Mouse (Mus musculus) liver, adult 2 months (tissue): ENCODE measurements around the gene Qser1. TPM values are rescaled to one million over a fixed set of nuclear protein-coding genes. Genes with fewer than 3 reads are reported as not detected.
"Not testable (repeated sequence)": the region's sequence is repeated elsewhere in the genome, so short reads cannot be mapped to it uniquely, and the experiment has no call there.

Experiments used
- DNase-seq: peaks from one replicate; pipeline ENCODE4 v3.0.0-alpha.2; 2011; ENCODE audit warnings: low read depth, low spot score; ENCODE audit errors: extremely low read depth
- H3K27ac ChIP-seq: fragments of 200-500 bp; replicated peaks from 2 replicates; pipeline ENCODE4 v1.5.1; 2012; ENCODE audit warnings: low read depth, mild to moderate bottlenecking, control low read depth, inconsistent platforms, low read length; ENCODE audit not compliant: insufficient read depth
- H3K27me3 ChIP-seq: fragments of 200-500 bp; 2 replicates; pipeline ENCODE4 v1.6.1; 2012; ENCODE audit warnings: mild to moderate bottlenecking, moderate library complexity, low read length, inconsistent platforms; ENCODE audit not compliant: control insufficient read depth, insufficient read depth
- H3K36me3 ChIP-seq: fragments of 200-500 bp; 2 replicates; pipeline ENCODE4 v1.6.1; 2012; ENCODE audit warnings: low read length, inconsistent platforms; ENCODE audit not compliant: control insufficient read depth, insufficient read depth
- H3K4me1 ChIP-seq: fragments of 200-500 bp; 2 replicates; pipeline ENCODE4 v1.6.1; 2011; ENCODE audit warnings: low read length; ENCODE audit not compliant: control insufficient read depth, insufficient read depth
- H3K4me3 ChIP-seq: fragments of 200-500 bp; 2 replicates; pipeline ENCODE4 v1.5.1; 2011; ENCODE audit warnings: low read depth, mild to moderate bottlenecking, control low read depth, low read length, moderate library complexity; ENCODE audit not compliant: insufficient read depth
- H3K79me2 ChIP-seq: fragments of 200-500 bp; 2 replicates; pipeline ENCODE4 v1.6.1; 2012; ENCODE audit warnings: inconsistent platforms, mild to moderate bottlenecking, low read length, moderate library complexity; ENCODE audit not compliant: control insufficient read depth, insufficient read depth
- H3K9ac ChIP-seq: fragments of 200-500 bp; 2 replicates; pipeline ENCODE4 v1.6.1; 2012; ENCODE audit warnings: low read depth, mild to moderate bottlenecking, control low read depth, inconsistent platforms, low read length
- CTCF ChIP-seq: fragments of 200-500 bp; IDR thresholded peaks from 2 replicates; pipeline ENCODE4 v1.5.1; 2011; ENCODE audit warnings: low read depth, low read length, control low read depth
- POLR2A ChIP-seq: fragments of 200-500 bp; IDR thresholded peaks from 2 replicates; pipeline ENCODE4 v1.6.1; 2011; ENCODE audit warnings: low read length, control low read depth; ENCODE audit not compliant: insufficient read depth; ENCODE audit errors: extremely low read depth
- WGBS: fragments of 180-500 bp; shearing (Covaris S2); methylation state at CpG from one replicate; pipeline ENCODE4 v1.1.7; 2018; 5-methylcytosine and 5-hydroxymethylcytosine counted together
- polyA plus RNA-seq: library from polyadenylated mRNA; depleted of rRNA; stranded (reverse); fragments of >200 nt; gene quantifications from 2 replicates; pipeline ENCODE4 v1.2.3, GENCODE M21; 2012; rRNA removed
- total RNA-seq: library from RNA; depleted of rRNA; stranded (reverse); fragments of >200 nt; gene quantifications from 2 replicates; pipeline ENCODE4 v1.2.3, GENCODE M21; 2014; rRNA removed

Qser1 gene
- total RNA-seq (6.0 and 7.3 TPM in 2 replicates), polyA plus RNA-seq (2.0 and 2.2 TPM in 2 replicates)

DNA sequence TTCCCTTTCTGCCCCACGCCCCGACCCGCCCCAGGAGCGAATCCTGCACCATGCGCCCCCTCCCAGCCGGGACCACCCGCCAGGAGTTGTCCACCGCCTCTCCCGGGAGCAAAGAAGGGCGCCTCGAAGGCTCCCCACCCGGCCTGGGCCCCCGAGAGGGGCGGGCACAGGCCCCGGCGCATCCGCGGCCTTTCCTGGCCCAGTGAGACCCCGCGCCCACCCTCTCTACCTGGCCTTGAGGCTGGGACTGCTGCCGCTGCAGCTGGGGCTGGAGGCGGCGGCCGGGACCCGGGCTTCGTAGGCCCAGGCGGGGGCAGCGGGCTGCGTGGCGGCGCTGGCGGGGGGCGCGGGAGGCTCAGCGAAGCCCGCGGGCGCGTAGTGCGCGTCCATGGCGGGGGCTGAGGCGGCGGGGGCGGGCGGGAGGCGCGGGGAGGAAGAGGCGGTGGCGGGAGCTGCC is at the start of gene Qser1:
Qser1 (minus strand) TSS at position 390 of the 457 bp plus-strand sequence.
- peak within 1 kb of the TSS; percentile 59 for H3K27ac ChIP-seq
- H3K27me3 ChIP-seq, result no peaks in the 10 kb centered on the region
- no peak for TF ChIP-seq CTCF
- WGBS, result 1% methylated on average over 35 of the region's 50 CpGs
- no peak for DNase-seq
- peak within 1 kb of the TSS; percentile 96 for H3K9ac ChIP-seq
- no peaks in the 10 kb centered on the region for H3K36me3 ChIP-seq
- peaks cover 3% of the 10 kb centered on the region; the same call in 1 of the 2 replicates for H3K79me2 ChIP-seq
- H3K4me1 ChIP-seq, result peaks cover 8% of the 10 kb centered on the region; the same call in 1 of the 2 replicates
- peak within 1 kb of the TSS; percentile 79 for H3K4me3 ChIP-seq

DNA sequence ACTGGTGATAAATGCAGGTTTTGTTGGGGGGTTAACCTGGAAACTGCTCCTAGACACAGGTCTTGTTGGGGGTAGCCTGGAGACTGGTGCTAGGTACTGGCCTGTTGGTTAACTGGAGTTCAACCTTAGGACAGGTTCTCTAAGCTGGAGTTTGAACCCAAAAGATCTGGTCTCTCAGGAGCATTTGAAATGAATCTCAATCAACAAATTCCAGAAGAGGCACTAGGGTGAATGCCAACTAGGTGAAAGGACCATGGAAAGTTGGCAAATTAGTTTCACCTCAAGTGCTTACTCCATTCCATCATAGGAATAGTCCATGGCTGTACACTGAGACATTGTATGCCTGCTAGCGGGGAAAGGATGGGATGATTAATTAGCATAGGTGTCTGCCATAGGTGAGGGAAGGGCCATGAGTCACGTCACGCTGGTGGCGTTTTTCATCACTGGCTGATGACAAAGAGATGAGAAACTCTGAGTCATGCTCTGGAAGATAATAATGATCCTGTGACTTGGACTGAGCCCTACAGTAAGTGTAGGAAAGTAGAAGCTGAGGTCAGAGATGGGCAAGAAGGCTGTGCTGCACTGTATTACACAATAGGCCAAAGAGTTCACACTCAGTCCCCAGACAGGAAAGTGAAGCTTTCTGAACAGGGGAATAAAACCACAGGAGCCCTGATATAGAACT is 47.8 kb upstream of the Qser1 start:
- H3K9ac ChIP-seq, result no peak overlapping the region
- WGBS, result 31% methylated on average over 4 of the region's 4 CpGs
- DNase-seq, result peak; percentile 92
- H3K27me3 ChIP-seq, result no peaks in the 10 kb centered on the region
- H3K4me1 ChIP-seq, result peaks cover 7% of the 10 kb centered on the region; the same call in 1 of the 2 replicates
- TF ChIP-seq POLR2A, result no peak
- no peak for TF ChIP-seq CTCF
- H3K4me3 ChIP-seq, result no peak overlapping the region
- H3K79me2 ChIP-seq, result no peaks in the 10 kb centered on the region
- no peaks in the 10 kb centered on the region for H3K36me3 ChIP-seq
- peak overlapping the region; percentile 75 for H3K27ac ChIP-seq

DNA sequence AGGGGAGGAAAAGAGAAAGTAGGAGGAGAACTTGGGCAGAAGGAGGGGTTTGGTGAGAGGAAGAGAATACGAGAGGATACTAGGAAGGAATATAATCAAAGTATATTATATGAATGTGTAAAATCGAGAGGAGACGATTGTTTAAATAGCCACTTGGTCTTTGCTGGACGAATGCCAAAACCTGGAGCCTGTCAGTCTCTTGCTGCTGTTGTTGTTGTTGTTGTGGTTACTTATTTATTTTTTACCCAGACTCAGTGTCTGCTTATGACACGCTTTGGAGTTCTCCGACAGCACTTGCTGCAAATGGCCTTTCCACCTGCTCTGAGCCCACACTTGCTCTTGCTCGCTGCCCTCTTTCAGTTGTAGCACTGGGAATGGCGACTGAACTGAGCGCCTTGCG is 43.9 kb upstream of the Qser1 start:
- no peak for DNase-seq
- H3K27ac ChIP-seq, result no peak overlapping the region
- peaks cover 7% of the 10 kb centered on the region; the same call in 1 of the 2 replicates for H3K4me1 ChIP-seq
- 82% methylated on average over 10 of the region's 10 CpGs for WGBS
- no peak overlapping the region for H3K9ac ChIP-seq
- no peak overlapping the region for H3K4me3 ChIP-seq
- no peaks in the 10 kb centered on the region for H3K79me2 ChIP-seq
- TF ChIP-seq POLR2A, result no peak
- no peaks in the 10 kb centered on the region for H3K36me3 ChIP-seq
- H3K27me3 ChIP-seq, result no peaks in the 10 kb centered on the region

DNA sequence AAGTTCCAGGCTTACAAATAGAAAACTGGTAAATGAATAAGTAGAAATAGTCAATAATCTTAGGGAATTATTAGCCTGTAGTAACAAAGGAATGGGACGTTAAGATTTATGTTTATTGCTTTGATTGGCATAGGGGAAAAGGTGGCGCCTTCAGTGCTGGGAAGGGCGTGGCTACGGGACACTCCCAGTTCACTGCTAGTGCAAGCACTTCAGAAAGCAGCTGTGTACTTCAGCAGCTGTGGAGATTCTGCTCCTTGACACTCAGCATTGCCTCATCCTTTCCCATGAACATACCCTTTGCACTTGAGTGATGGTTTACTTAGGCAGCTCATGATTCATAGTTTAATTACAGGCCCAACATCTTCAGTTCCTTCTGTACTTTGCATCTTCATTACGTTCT is 42.5 kb upstream of the Qser1 start:
- 78% methylated on average over 5 of the region's 5 CpGs for WGBS

DNA sequence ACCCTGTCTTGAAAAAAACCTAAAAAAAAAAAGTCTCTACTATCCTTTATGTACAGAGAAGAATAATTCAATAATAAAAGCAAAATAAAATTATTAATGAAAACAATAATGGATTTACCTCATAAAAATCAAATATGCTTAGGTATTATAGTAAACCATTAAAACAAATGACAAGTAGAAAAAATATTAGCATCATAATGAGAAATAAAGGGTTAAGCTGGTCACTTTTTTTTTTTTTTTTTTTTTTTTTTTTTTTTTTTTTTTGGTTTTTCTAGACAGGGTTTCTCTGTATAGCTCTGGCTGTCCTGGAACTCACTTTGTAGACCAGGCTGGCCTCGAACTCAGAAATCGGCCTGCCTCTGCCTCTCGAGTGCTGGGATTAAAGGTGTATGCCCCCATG is 41.5 kb upstream of the Qser1 start:
- H3K27ac ChIP-seq, DNase-seq, H3K4me3 ChIP-seq, H3K36me3 ChIP-seq, H3K4me1 ChIP-seq, H3K9ac ChIP-seq, H3K27me3 ChIP-seq, H3K79me2 ChIP-seq: not testable (repeated sequence)
- 92% methylated on average over 3 of the region's 3 CpGs for WGBS

More for the DNA sequence above, 42.5 kb upstream of the Qser1 start:
- H3K4me3 ChIP-seq, result no peak overlapping the region
- no peak for TF ChIP-seq CTCF
- no peak for TF ChIP-seq POLR2A
- no peaks in the 10 kb centered on the region for H3K36me3 ChIP-seq
- DNase-seq, result no peak
- H3K9ac ChIP-seq, result no peak overlapping the region
- H3K27me3 ChIP-seq, result no peaks in the 10 kb centered on the region
- H3K79me2 ChIP-seq, result no peaks in the 10 kb centered on the region
- no peak overlapping the region for H3K27ac ChIP-seq
- H3K4me1 ChIP-seq, result peaks cover 5% of the 10 kb centered on the region; the same call in 1 of the 2 replicates

DNA sequence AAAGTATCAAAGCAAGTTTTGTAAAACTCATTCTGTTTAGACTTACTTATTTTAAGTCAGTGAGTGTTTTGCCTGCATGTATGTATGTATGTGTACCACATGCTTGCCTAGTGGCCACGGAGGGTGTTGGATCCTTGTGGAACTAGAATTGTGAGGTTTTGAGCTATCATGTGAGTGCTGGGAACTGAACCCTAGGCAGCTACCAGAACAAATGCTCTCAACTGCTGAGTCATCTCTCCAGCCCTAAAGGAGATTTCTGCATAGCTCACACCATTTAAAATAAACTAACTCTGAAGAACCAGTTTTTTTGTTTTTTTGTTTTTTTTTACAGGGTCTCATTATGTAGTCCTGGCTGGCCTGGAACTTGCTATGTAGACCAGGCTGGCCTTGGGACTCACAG is 39.7 kb upstream of the Qser1 start:
- no peak for TF ChIP-seq CTCF
- TF ChIP-seq POLR2A, result no peak
- 63% methylated on average over 1 of the region's 1 CpGs for WGBS
- no peak overlapping the region for H3K27ac ChIP-seq

More for the DNA sequence above, 39.7 kb upstream of the Qser1 start:
- Histone ChIP-seq H3K4me3 (no peak overlapping the region), H3K79me2 (no peaks in the 10 kb centered on the region), H3K9ac (no peak overlapping the region), H3K36me3 (no peaks in the 10 kb centered on the region), H3K4me1 (no peaks in the 10 kb centered on the region), H3K27me3 (no peaks in the 10 kb centered on the region)
- DNase-seq, result no peak
